Mouse (Mus musculus): ENCODE data around the gene Lbhd2.
A peak's percentile ranks its signal among the peaks of the same experiment; 100 is the strongest.

The Lbhd2 gene

GRCm38 (mm10) chr12:111447898-111448760, 41.5 kb downstream of the Lbhd2 start:
- peak; percentile 91 for DNase-seq (ENCODE audit: low read depth, low spot score)

DNA sequence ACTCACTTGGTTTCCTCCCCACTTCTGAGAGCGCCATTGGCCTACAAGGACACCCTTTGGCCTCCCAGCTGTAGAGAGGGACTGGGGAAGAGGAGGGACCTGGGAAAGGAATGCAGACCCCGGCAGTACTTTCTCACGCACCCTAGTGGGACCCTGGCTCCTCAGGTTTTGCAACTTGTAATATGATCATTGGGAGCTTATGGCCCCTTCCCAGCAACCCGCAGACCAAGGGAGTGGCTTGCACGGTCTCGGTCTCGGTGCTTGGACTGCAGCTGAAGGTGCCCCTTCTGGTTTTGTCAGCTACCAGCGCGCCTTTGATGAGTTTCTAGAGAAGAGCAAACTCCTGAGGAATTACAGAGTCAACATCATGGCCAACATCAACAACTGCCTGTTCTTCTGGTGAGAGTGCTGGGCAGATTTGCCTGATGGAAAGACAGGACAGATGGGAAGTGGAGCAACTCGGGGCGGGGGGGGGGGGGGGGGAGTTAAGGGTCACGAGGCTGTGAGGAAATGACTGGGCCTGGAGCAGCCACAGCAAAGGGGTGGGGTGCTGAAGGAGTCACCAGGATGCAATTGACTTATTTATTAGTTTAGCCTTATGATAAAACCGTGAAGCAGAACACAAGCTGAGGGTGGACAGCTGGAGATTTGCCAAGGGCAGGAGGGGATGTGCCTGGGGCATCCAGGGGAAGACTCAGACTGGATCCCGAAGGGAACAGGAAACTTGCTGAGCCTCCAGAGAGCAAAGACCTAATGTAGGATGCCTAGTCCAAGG, 42.5 kb downstream of the Lbhd2 start:
- DNase-seq (ENCODE audit: low read depth, low spot score) = peak; percentile 65

DNA sequence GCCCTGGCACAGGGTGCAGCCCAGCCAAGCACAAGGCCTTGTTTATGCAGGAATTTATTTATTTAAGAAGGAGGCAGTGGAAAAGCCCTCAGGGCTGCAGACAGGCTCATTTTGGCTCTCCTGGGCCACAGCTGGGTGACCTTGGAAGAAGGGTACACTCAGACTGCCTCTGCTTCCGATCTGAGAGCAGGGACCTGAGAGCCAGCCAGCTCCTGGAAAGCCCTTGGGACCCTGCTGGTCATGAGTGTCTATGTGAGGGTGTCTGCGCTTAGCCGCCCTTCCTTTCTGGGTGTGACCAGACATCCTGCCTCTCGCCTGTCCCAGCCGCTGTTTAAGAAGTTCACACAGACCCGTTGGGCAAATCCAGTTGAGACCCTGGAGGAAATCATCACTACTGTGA, 43.8 kb downstream of the Lbhd2 start:
- peak; percentile 79 for DNase-seq (ENCODE audit: low read depth, low spot score)

GRCm38 (mm10) chr12:111451561-111451960, 45.0 kb downstream of the Lbhd2 start:
- DNase-seq (ENCODE audit: low read depth, low spot score) = no peak

DNA sequence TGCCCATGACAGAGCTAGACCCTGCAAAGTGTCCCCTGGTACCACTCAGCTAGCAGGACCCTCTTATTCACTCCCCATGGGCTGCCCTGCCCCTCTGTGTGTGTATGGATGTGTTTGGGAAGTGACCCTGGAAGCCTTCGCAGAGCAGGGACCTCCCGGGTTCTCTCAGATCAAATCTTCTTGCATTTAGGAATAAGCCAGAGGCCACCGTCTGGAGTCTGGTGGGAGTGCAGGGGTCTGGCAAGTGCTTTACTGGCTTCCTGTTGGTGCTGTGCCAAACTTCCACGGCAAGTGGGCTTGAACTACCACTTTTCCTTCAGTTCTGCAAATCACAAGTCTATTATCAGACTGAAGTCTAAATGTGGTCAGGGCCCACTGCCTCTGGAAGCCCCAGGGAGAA, 47.4 kb downstream of the Lbhd2 start:
- DNase-seq (ENCODE audit: low read depth, low spot score) = no peak

DNA sequence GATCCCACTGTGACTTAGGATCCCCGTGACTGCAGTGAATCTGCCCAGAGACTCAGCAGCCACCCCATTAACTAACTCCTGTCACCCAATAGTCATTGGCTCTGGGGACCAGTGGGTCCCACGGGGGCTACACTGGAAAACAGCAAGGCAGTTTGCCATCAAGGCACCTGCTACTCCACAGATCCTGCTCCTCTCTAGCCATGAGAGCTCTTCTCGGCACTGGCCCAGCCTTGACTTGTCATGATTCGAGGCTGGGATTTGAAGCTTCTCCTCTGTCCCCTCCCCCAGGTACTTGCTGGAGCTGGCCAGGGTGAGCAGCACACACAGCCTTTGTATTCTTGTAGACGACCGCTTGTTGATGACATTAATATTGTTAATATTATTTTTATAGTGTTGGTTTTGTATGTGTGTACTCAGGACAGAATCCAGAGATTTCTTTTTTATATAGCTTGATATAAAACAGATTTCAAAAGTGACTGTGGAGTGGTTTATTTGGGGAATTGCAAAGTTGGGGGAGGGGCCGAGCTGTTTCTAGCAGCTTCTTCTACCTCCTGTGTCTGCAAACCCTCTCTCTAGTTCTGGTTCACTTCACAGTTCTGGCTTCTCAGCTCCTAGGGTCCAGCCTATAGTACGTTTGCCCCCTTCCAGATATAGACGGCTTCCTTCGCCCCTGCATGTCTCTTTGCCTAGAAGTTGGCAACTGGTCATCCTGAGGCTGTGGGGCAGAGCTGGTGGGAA, 48.1 kb downstream of the Lbhd2 start:
- DNase-seq (ENCODE audit: low read depth, low spot score) = no peak

- DNase-seq (ENCODE audit: low read depth, low spot score) = peak; percentile 85
These were observed 48.8 kb downstream of the Lbhd2 start for GRCm38 (mm10) chr12:111455311-111455846.

GRCm38 (mm10) chr12:111455860-111456259, 49.3 kb downstream of the Lbhd2 start:
- no peak for DNase-seq (ENCODE audit: low read depth, low spot score)

GRCm38 (mm10) chr12:111457742-111458141, 51.1 kb downstream of the Lbhd2 start:
- DNase-seq (ENCODE audit: low read depth, low spot score) = peak; percentile 61

Data from skeletal muscle tissue, adult 2 months (tissue).